Mouse (Mus musculus): ENCODE measurements around the gene Pdcd4.

- no peak for TF ChIP-seq CTCF (IDR thresholded peaks at IDR 0.05; ENCODE audit: low read depth)
- TF ChIP-seq EP300 (IDR thresholded peaks at IDR 0.05; ENCODE audit: low read depth), result no peak
These were observed 6.0 kb downstream of the Pdcd4 start for GRCm38 (mm10) chr19:53898046-53898445.

All from liver, postnatal 0 days (tissue).